Mouse (Mus musculus) testis, adult 2 months (tissue): Measurements from ENCODE around the gene Lman1l.

Experiments
- CTCF ChIP-seq: fragments of 200-500 bp; IDR thresholded peaks from 2 replicates; pipeline ENCODE4 v1.5.1; 2012; ENCODE audit warnings: low read depth, mild to moderate bottlenecking, inconsistent platforms, low read length, moderate library complexity; ENCODE audit not compliant: control insufficient read depth, insufficient read depth, insufficient replicate concordance
- POLR2A ChIP-seq: fragments of 200-500 bp; IDR thresholded peaks from 2 replicates; pipeline ENCODE4 v1.6.1; 2012; ENCODE audit warnings: low read depth, mild to moderate bottlenecking, inconsistent platforms, low read length, moderate library complexity; ENCODE audit not compliant: control insufficient read depth

DNA sequence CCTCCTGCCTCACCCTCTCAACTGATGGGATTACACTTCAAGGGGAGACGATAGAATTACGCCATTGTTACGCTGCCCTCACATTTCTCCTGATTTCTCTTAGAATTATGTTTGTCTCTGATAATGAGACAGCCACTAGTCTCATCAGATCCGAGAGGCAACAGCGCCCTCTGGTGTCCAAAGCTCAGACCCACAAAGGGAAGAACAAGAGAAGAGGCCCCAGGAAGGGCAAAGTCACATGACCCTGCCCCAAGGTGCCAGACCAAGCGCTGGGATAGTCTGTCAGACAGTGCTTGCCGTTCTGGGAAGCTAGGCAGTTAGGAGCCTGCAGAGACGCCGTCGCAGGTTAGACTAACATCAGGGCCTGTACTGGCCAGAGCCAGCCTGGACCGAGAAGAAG is 35.2 kb upstream of the Lman1l start:
- TF ChIP-seq CTCF (peak; percentile 77), POLR2A (no peak)
